Mouse (Mus musculus) thymus, adult 18-20 months (tissue): ENCODE measurements around the gene 1700029H14Rik.

Experiments
- DNase-seq, 2 experiments: peaks; one replicate each; pipeline ENCODE4 v3.0.0; 2022; ENCODE audit warnings: mixed read lengths in 2 of 2

1700029H14Rik gene

GRCm38 (mm10) chr8:13541526-13541925 is 20.7 kb downstream of the 1700029H14Rik start:
- DNase-seq: no peak

- no peak for DNase-seq
Observed at GRCm38 (mm10) chr8:13540122-13540521, 22.1 kb downstream of the 1700029H14Rik start.

GRCm38 (mm10) chr8:13538821-13539220 is 23.4 kb downstream of the 1700029H14Rik start:
- no peak for DNase-seq

GRCm38 (mm10) chr8:13537102-13537501 is 25.2 kb downstream of the 1700029H14Rik start:
- DNase-seq: no peak

GRCm38 (mm10) chr8:13533123-13533522 is 29.1 kb downstream of the 1700029H14Rik start:
- no peak for DNase-seq

GRCm38 (mm10) chr8:13531602-13532171 is 30.6 kb downstream of the 1700029H14Rik start:
- DNase-seq: no peak

- no peak for DNase-seq
Observed at GRCm38 (mm10) chr8:13530941-13531340, 31.3 kb downstream of the 1700029H14Rik start.

- no peak for DNase-seq
Observed at GRCm38 (mm10) chr8:13530401-13530800, 31.9 kb downstream of the 1700029H14Rik start.

GRCm38 (mm10) chr8:13529891-13530316 is 32.4 kb downstream of the 1700029H14Rik start:
- DNase-seq: no peak

- DNase-seq: no peak
Observed at GRCm38 (mm10) chr8:13529011-13529840, 33.0 kb downstream of the 1700029H14Rik start.

GRCm38 (mm10) chr8:13521392-13521791 is 40.9 kb downstream of the 1700029H14Rik start:
- DNase-seq: no peak

GRCm38 (mm10) chr8:13520349-13520748 is 41.9 kb downstream of the 1700029H14Rik start:
- no peak for DNase-seq

GRCm38 (mm10) chr8:13519503-13519902 is 42.8 kb downstream of the 1700029H14Rik start:
- DNase-seq: no peak

- no peak for DNase-seq
Observed at GRCm38 (mm10) chr8:13517284-13517781, 44.9 kb downstream of the 1700029H14Rik start.

- DNase-seq: no peak
Observed at GRCm38 (mm10) chr8:13516728-13517127, 45.5 kb downstream of the 1700029H14Rik start.

GRCm38 (mm10) chr8:13516011-13516442 is 46.2 kb downstream of the 1700029H14Rik start:
- no peak for DNase-seq

- no peak for DNase-seq
Observed at GRCm38 (mm10) chr8:13513556-13514370, 48.5 kb downstream of the 1700029H14Rik start.

GRCm38 (mm10) chr8:13512677-13513076 is 49.6 kb downstream of the 1700029H14Rik start:
- no peak for DNase-seq

- no peak for DNase-seq
Observed at GRCm38 (mm10) chr8:13512016-13512415, 50.2 kb downstream of the 1700029H14Rik start.

GRCm38 (mm10) chr8:13507284-13507937 is 54.9 kb downstream of the 1700029H14Rik start:
- DNase-seq: no peak

- DNase-seq: no peak
Observed at GRCm38 (mm10) chr8:13506849-13507248, 55.4 kb downstream of the 1700029H14Rik start.

GRCm38 (mm10) chr8:13504894-13505674 is 57.2 kb downstream of the 1700029H14Rik start:
- DNase-seq: no peak
